Mouse (Mus musculus) megakaryocyte, adult 5-6 weeks (primary cell): ENCODE measurements around the gene Il34. TPM values are rescaled to one million over a fixed set of nuclear protein-coding genes. Genes with fewer than 3 reads are reported as not detected.

Source experiments
- ATAC-seq: 2 replicates; pipeline ENCODE4 v1.8.0; 2016; ENCODE audit warnings: mild to moderate bottlenecking, inconsistent platforms; ENCODE audit not compliant: poor library complexity, severe bottlenecking
- total RNA-seq, 2 experiments: library from RNA; stranded (forward) in 1 of 2; stranded (reverse) in 1 of 2; fragments of 153-499, 151-499 nt in 1 of 2; fragments of 221-1000, 200-1000 nt in 1 of 2; gene quantifications; 2 replicates each; pipeline versions ENCODE4 v1.2.3 to v1.2.4; 2015 to 2017

The Il34 gene
- total RNA-seq, 2 experiments from 2014 or later, result not detected

DNA sequence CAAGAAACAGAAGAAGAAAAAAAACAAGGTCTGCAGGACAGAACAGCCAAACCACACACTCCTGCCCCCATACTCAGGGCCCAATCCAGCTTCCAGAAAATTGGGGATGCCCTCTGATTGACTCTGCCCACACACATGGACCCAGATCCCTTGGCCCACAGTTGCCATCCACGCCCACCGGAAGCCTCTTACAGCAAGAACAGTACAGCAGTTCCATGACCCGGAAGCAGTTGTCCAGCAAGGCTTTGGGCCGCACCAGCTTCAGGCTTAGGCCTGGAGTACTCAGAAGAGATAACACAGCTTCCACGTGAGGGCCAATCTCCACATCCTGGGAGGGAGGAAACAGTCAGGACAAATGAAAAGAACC lies 63.3 kb downstream of the Il34 start:
- ATAC-seq, result no peak

DNA sequence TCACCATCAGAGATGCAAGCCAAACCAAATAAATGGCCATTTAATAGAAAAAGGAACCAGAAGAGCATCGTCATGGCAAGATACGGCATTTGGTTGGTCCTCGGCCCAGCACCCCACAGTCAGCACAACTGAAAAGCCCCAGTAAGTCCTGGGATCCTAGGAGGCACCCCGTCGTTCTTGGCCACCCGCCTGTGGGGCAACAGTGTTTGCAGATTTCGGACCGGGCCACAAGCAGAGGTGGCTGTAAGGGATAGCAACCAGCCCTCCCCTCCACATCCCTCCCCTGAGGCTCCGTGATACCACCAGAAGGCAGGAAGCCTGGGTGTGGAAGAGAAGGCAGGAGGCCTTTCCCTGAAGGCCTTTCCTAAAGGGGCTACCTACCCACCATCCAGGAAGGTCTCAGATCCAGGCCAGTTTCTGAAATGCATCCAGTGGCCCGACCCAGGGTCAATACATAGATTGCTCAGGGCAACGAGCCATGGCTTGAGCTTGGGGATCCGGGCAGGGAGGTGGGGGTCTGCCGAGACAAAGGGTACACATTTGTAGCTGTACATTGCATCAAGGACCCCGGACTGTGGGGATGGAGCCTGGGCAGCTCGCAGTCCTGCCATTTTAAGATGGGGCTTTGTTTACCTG lies 63.8 kb downstream of the Il34 start:
- ATAC-seq, result no peak

DNA sequence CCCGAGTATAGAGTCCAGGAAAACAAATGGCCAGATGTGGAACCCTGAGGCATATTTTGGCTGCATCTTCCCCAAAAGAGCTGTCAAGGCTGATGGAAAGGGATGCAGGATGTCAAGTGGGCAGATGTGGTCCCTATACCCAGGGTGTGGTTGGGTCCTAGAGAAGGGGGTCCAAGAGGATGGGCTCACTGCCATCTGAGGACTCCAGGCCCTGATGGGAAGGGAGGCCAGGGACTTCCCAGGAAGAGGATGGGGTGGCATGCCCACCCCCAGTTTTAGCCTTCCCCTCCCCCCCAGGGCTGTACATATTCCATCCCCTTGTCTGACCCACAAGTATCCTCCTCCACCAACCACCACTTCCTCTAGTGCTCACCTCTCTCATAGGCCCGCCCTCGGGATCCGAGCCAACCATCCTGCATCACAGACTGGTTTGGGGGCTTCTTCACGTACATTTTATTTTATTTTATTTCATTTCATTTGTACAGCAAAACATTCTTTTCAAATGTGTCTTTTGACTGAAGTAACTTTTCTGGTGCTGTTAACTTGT lies 65.0 kb downstream of the Il34 start:
- ATAC-seq, result no peak

DNA sequence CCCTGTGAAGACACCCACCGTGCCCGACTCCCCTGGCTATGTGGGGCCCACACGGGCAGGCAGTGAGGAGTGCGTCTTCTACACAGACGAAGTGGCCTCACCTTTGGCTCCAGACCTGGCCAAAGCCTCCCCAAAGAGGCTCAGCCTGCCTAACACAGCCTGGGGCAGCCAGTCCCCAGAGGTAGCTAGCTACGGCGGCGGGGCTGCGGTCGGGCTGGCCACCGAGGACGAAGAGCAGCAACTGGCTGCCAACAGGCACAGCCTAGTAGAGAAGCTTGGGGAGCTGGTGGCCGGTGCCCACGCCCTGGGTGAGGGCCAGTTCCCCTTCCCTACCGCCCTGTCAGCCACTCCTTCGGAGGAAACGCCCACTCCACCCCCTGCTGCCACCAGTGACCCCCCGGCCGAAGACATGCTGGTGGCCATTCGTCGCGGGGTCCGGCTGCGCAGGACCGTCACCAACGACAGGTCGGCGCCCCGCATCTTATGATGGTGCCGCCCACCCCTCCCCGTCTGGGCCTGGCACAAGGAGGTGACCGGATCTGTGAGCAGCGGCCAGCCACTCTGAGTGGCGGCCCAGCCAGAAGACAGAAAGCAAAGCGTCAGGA lies 67.0 kb downstream of the Il34 start:
- ATAC-seq, result no peak

DNA sequence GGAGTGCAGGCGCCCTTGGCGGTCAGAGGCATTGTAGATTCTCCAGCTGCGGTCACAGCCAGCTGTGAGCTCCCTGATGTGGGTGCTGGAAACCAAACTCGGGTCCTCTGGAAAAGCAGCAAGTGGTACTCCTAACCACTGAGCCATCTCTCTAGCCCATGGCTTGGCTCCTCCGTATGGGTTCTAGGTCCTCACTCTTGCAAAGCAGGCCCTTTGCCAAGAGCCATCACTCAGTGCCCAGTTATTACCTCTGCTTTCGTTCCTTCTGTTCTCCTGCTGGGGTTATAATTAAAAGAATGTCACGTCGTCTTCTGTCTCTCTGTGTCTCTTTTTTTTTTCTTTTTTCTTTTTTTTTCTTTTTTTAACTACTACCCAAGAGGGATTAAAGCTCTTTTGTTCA lies 72.7 kb downstream of the Il34 start:
- ATAC-seq, result no peak

DNA sequence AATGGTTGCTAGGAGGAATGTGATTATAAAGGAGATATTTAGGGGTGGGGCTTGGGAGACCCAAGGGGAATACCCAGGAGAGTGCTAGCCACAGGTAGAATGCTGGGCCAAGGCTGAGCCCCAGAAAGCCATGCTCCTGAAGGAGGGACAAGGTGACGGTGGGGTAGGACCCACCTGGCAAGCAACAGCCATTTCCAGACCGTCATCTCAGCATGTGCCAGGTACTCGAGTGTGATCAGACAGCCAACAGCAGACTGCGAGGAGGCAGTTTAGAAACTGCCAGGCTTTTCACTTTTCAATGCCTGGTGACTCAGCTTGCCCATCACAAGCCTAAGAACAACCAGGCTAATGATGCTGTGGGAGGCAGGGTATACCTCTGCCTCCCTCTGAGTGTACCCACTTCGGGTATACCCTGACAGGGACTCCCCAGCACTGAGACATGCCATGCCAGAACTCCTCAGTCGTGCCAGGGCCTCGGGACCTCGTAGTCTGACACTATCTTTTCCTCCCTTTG lies 74.3 kb downstream of the Il34 start:
- ATAC-seq, result no peak

DNA sequence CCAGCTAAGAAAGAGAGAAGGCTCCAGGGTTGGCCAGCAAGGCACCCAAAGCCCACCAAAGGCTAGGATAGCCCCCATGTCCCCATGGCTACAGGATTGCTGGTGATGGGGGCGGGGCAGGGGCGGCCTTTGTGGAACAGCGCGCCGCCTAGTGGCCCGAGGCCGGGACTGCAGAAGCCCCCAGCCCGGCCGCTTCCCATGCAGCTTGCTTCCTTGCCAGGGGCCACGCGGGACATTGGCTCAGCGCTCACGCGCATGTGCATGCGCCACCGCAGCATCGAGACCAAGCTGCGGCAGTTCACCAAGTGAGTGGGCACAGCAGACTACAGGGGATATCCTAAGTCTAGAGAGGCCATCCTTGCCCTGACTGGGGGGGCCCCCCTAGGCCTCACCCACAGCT lies 78.8 kb downstream of the Il34 start:
- ATAC-seq, result peak; percentile 51; the same call in 1 of the 2 replicates

DNA sequence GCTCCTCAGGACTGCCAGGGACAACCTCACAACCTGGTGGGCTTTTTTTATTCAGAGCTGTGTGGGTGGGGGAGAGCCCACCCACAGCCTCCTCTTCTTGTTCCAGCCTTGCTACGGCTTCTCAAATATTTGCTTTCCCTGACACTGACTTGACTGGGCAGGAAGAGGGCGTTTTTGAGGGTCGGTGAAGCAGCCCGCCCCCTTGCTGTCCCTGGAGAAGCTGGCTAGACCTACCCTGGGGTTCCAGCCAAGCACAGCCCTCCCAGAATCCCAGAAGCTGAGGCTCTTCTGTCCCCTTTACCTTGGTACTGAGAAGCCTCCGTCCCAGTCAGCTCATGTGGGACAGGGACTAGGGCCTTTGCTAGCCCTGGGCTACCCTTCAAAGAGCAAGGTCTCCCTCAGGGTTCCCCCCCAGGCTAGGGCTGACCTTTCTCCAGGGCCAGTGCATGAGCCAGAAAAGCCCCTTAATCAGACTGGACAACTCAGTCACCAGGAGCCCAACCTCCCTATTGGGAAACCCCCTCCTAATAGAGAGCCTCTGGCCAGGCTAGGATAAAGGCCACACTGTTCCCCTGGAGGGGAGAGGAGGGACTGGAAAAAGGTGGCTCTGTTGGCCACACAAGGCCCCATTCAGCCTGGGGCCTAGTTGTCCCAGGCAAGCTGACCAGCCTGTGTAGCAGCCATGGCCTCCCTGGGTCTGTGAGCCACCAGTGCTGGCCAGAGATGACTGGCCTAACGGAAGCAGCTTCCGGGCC lies 80.5 kb downstream of the Il34 start:
- ATAC-seq, result no peak

DNA sequence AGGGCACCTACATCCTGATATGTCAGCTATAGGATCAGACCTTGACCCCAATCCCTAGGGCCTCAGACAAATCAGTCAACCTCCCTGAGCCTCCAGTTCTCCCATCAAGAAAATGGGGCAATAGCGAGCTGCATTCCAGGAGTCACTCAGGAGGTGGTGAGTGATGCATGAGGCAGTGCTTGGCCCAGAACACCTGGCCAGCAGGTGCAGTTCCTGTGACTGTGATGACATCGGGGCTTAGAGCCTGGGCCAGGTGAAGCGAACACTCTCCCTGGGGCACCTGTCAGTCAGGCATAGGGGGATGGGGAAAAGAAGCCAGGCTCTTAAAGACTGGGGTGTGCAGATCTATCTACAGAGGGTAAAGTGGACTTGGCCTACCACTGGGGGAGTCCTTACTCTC lies 81.2 kb downstream of the Il34 start:
- ATAC-seq, result no peak

DNA sequence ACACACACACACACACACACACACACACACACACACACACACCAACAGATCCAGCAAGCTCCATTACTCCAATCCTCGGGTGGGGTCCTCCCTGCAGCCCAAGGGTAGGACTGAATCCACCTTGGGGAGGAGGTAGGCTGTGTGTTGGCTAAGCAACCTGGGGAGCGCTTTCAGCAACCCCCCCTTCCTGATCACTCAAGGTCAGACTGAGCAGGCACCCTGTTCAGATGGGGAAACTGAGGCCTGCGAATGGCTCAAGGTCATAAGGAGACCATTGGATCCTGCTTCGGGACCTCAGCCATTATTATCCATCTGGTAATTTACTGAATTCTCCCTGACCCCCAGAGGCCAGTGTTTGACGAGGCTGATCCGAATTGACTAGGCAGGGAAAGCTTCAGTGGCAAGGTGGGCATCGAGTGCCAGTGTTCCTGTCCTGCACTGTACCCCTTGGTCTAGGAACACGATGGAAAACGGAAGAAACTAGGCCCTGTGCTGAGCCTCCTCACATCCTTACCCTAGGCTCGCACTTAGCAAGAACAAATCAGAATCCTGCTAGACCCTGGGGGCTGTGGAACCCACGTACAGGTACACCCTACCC lies 83.2 kb downstream of the Il34 start:
- no peak for ATAC-seq

DNA sequence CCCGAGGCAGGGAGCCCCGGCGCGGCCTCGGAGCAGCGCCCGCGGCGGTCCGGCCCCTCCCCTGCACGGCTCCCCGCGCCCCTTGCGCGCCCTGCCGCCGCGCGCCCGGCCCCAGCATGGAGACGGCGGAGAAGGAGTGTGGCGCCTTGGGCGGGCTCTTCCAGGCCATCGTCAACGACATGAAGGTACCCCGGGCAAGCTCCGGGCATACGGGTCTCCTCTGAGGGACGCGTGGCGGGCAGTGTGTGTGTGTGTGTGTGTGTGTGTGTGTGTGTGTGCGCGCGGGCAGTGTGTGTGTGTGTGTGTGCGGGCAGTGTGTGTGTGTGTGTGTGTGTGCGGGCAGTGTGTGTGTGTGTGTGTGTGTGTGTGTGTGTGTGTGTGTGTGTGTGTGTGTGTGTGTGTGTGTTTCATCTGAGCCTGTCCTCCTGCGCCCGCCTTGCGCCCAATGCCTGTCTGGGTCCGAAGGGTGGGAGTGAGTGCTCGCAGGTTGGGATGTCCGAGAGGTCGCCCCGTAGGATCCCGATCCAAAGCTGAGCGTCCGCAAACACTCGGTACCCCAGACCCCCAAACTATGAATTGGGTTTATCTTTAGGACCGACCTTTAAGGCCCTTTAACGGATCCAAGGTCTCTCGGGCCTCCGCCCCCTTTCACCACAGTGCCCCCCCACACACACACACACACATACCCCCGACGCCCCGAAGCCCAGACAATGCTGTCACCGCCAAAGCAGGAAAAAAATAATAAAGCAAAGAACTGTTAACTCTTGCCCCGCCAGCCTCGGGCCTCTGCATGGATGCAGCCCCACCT lies 83.9 kb downstream of the Il34 start:
- ATAC-seq, result no peak

DNA sequence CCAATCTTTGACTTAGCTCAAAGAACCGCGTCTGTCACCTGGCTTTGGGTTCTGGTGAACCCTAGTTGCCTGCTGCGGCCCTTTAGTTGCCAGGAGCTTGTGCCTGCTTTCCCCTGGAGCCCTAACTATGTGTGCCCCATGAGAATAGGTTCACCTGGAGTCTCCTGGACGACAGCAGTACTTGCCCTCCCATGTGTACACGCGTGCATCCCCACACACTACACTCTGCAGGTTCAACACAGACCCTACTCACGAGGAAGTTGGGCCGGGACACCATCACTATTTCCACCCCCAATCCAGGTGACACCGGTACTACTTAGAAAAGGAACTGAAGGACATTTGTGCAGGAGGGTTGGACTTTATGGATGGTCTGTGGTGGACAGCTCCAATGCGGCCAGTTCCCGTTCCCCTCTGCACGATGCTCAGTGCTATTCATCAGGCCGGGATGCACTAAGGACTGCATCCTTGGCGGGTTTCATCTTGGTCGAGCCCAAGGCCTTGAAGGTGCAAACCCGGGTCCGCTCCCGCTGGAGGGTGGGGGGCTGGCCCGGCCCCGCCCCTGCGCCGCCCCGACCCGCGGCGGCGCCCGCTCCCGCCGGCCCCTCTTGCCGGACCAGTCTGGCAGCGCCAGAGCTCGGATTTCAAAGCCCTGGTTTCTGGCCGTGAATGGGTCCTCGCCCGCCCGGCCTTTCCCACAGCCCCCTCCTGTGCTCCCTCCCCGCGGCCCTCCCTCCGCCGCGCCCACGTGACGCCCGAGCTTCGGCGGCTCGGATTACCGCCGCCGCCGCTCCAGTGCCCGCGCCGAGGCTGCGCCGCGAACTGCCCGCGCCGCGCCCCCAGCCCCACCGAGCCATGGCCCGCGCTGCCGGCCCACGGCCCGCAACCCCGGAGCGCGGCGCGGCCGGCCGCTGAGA lies 84.8 kb downstream of the Il34 start, which contains the start of gene Mtss1l:
TSS of gene Mtss1l (plus strand) at position 792 of the 914 bp plus-strand sequence.
- ATAC-seq, result no peak

DNA sequence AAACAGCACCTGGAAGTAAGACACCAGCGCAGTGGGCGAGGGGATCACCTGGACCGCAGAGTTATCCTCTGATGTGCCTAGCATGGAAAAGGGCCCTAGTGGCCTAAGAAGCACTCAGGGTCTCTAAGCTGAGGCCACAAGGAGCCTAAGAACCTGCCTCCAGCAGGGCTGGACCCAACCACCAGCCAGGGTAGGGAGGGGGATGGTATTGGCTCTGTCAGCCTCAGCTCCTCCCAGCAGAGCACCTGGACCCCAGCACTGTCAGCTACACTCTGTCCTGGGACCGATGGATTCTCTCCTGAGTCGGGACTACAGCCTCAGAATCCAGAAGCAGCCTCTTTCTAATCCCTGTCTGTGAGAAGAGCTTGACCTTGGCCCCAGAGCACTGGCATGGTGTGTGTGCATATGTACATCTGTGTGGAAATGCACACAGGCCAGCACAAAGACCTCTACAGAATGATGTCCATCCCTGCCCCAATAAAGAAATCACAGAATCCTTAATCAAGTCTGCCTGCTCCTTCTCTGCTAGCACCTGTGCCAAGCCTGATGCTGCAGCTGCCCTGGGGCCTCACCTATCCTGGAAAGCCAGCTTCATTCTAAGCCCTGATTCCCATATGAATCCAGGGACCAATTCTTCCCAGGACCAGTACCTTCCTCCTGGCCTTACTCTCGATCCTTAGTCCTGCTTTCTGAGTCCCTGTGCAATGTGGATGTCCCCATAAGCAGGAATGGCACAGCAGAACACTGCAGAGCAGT lies 85.6 kb downstream of the Il34 start:
- ATAC-seq, result no peak

DNA sequence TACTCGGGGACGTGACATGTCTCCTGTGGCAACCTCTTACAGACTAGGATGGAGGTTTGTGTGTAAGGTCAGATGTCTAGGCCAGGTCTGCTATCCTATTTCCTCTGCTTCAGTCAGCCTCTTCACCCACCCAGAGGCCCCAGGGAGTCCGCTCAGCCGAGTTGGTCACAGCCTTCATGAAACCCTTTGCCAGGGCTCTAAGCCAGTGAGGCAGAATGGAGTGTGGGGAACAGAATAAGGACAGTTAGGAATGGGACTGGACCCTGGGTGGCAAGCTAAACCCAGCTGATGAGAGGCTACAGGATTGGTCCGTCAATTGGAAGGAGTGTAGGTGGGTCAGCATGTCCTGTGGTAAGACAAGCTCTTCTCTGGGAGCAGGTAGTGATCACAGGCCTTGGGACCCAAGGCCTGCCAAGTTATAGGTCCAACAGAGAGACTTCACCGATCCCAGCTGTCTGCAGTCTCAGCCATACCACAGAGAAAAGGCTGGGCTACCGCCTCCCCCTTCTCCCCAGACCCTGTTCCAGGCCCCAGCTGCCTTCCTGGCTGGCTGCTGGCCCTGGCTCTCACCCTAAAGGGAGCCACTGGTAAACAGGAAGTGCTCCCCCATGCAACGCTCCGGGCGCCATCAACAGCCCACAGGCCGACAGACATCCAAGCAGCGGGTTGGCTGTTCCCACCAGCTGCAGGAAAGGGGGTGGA lies 86.6 kb downstream of the Il34 start:
- ATAC-seq, result peak; percentile 17; the same call in 1 of the 2 replicates

DNA sequence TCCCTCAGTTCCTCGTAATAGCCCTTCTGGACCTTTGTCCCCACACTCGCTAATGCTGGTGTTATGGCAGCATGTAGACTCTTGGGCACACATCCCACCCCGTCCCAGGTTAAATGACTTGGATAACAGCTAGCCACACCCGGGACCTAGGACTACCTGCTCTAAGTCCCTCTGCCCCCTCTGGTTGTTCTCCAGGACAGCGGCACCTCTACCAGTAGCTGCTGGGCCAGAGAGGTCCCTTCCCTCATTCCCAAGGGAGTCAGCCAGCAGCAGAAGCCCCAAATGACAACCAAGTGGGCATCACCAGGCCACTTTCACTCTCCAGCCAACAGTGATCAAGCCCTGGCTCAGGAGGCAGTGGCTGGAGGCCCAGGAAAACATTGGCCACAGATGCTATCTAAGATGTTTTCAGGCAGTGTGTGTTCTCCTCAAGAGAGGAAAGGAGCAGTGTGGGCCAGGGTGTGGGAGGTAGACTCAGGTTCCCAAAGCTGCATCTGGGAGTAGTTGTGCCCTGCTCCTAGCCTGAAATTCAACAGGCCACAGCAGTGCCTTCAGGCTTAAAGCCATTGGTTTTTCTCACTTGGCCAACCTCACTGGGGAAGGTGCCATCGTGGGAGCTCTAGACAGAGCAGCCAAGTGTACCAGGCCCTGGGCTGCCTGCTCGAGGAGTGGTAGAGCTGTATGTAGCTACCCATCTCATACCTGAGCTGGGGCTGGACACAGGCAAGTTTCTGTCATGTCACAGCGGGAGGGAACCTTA lies 87.3 kb downstream of the Il34 start:
- no peak for ATAC-seq

DNA sequence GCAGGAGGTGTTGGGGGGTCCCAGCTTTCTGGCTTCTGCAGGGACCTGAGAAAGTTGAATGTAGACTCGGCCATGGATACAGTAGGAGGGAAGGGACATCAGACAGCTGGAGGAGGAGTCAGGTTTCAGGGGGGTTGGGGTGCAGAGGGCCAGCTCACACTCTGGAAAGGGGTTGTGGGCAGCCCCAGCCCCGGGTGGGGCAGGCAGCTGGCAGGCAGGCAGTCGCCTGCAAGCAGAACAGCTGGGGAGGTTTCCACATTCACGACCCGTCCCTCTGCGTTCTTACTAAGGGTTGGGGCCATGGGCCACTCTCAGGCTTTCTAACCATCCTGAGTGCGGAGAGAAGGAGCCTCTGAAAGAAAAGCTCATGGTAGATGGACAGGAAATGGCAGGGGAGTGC lies 88.6 kb downstream of the Il34 start:
- ATAC-seq, result no peak

DNA sequence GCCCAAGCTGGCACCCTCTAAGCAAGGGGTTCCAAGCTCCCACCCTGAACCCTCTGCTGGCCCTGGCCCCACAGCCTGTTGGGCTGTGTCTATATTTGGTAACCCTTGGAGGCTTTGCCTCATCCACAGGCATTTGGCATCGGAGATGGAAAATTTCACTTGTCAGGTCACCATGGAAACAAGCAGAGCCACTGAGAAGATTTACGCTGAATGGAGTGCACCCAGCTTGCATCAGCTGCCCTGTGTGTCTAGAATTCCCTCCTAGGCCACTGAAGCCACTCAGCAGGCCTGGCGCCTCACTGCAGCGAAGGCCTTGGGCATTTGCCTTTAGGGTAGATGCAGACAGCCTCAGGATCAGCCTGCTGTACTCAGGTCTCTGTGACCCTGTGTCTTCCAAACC lies 89.6 kb downstream of the Il34 start:
- no peak for ATAC-seq
